In the genomic region with DNA sequence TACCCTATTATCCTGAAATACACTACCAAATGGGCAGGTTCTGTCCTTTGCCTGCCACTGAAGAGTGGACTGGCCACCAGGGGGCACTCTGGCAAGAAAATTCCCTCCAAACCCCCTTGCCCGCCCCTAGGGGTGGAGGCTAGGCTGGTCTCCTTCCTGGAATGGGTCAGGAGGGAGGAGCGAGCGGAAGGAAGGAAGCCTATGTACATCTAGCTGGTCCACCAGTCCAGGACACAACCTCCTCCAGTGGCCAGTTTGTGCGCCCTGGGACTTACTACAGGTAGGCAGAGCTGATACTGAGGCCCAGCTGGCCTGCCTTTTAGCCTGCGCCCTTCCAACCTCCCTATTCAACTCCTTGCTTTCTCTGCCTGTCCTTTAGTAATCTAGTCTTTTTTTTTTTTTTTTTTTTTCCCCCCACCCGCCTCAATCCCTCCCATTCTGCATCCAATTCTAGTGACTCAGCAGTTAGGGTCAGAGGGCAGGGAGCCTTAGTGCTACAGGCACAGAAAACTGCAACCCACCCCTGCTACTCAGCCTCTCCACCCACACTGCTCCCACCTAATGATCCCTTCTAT, we compare ENCODE assay signal across 8 mouse cellular contexts. TPM values are rescaled to one million over a fixed set of nuclear protein-coding genes. Genes with fewer than 3 reads are reported as not detected.
DNase-seq lines count a peak whose midpoint lies in the region; ATAC-seq and TF ChIP-seq lines count a peak whose summit lies in the region.

TSS of gene Hsd3b7 (plus strand) at position 170 of the 575 bp plus-strand sequence.

- peaks cover 30% of the 10 kb centered on the region for H3K36me3 ChIP-seq in ES-Bruce4 (ENCODE audit: control insufficient read depth, insufficient read depth, low read length, poor library complexity, severe bottlenecking)
- peaks cover 56% of the 10 kb centered on the region for H3K36me3 ChIP-seq in forebrain, embryonic 14.5 days (ENCODE audit: control insufficient read depth, insufficient read depth, low read length)
- H3K36me3 ChIP-seq in liver, embryonic 15.5 days (replicated peaks), result peaks cover 51% of the 10 kb centered on the region
- peaks cover 20% of the 10 kb centered on the region for H3K36me3 ChIP-seq in neural tube, embryonic 11.5 days (ENCODE audit: control insufficient read depth, insufficient read depth, low read length)
- H3K36me3 ChIP-seq in stomach, embryonic 16.5 days (ENCODE audit: control insufficient read depth, insufficient read depth, low read length), result peaks cover 24% of the 10 kb centered on the region

- ATAC-seq in forebrain, embryonic 14.5 days, result peak; percentile 80
- ATAC-seq in liver, embryonic 15.5 days (ENCODE audit: insufficient read depth), result peak; percentile 49
- peak; percentile 71 for ATAC-seq in neural tube, embryonic 11.5 days (ENCODE audit: insufficient read depth, low FRiP score, low TSS enrichment)
- ATAC-seq in stomach, embryonic 16.5 days (ENCODE audit: insufficient read depth, low FRiP score), result peak; percentile 92

- peak within 1 kb of the TSS; percentile 59 for H3K4me3 ChIP-seq in ES-Bruce4 (ENCODE audit: low read depth, low read length)
- H3K4me3 ChIP-seq in forebrain, embryonic 14.5 days (ENCODE audit: low read depth, low read length), result no peak within 1 kb of the TSS
- peak within 1 kb of the TSS; percentile 33 for H3K4me3 ChIP-seq in liver, embryonic 15.5 days (replicated peaks)
- H3K4me3 ChIP-seq in neural tube, embryonic 11.5 days (ENCODE audit: low read depth, low read length), result no peak within 1 kb of the TSS
- peak within 1 kb of the TSS; percentile 40 for H3K4me3 ChIP-seq in stomach, embryonic 16.5 days (replicated peaks; ENCODE audit: low read length)

- no peak for TF ChIP-seq EP300 in ES-Bruce4 (IDR thresholded peaks at IDR 0.05; ENCODE audit: insufficient read depth, low read depth, low read length)

- H3K27ac ChIP-seq in ES-Bruce4 (ENCODE audit: insufficient read depth, low read length), result 0 out of 2 replicates have a peak within 1 kb of the TSS, but pooled peaks have one; percentile 5
- H3K27ac ChIP-seq in forebrain, embryonic 14.5 days (ENCODE audit: low read depth, low read length), result no peak within 1 kb of the TSS
- H3K27ac ChIP-seq in liver, embryonic 15.5 days (replicated peaks), result peak within 1 kb of the TSS; percentile 67
- H3K27ac ChIP-seq in neural tube, embryonic 11.5 days (ENCODE audit: low read depth, low read length), result no peak within 1 kb of the TSS
- peak within 1 kb of the TSS; percentile 74 for H3K27ac ChIP-seq in stomach, embryonic 16.5 days (ENCODE audit: low read length)

- no peaks in the 10 kb centered on the region for H3K4me1 ChIP-seq in ES-Bruce4 (ENCODE audit: control insufficient read depth, insufficient read depth, low read length)
- no peaks in the 10 kb centered on the region for H3K4me1 ChIP-seq in forebrain, embryonic 14.5 days (ENCODE audit: control insufficient read depth, insufficient read depth, low read length)
- peaks cover 51% of the 10 kb centered on the region for H3K4me1 ChIP-seq in liver, embryonic 15.5 days (replicated peaks)
- H3K4me1 ChIP-seq in neural tube, embryonic 11.5 days (ENCODE audit: control insufficient read depth, insufficient read depth, low read length), result no peaks in the 10 kb centered on the region
- peaks cover 9% of the 10 kb centered on the region; the same call in 1 of the 2 replicates for H3K4me1 ChIP-seq in stomach, embryonic 16.5 days (ENCODE audit: control insufficient read depth, insufficient read depth, low read length)

- TF ChIP-seq POLR2A in ES-Bruce4 (IDR thresholded peaks at IDR 0.05; ENCODE audit: insufficient read depth, low read length), result peak; percentile 67

- TF ChIP-seq CTCF in ES-Bruce4 (IDR thresholded peaks at IDR 0.05; ENCODE audit: low read depth, low read length), result peak; percentile 85

- H3K9me3 ChIP-seq in ES-Bruce4 (replicated peaks; ENCODE audit: control insufficient read depth, insufficient read depth, low read length, poor library complexity, severe bottlenecking), result no peaks in the 10 kb centered on the region
- no peaks in the 10 kb centered on the region for H3K9me3 ChIP-seq in forebrain, embryonic 14.5 days (replicated peaks; ENCODE audit: control insufficient read depth, low read length)
- no peaks in the 10 kb centered on the region for H3K9me3 ChIP-seq in liver, embryonic 15.5 days (replicated peaks)
- no peaks in the 10 kb centered on the region for H3K9me3 ChIP-seq in neural tube, embryonic 11.5 days (ENCODE audit: control insufficient read depth, low read length)
- no peaks in the 10 kb centered on the region for H3K9me3 ChIP-seq in stomach, embryonic 16.5 days (replicated peaks; ENCODE audit: control insufficient read depth, low read length)

- 24% methylated on average over 6 of the region's 6 CpGs for WGBS in forebrain, embryonic 14.5 days
- WGBS in liver, embryonic 15.5 days (ENCODE audit: insufficient replicate concordance), result 16% methylated on average over 6 of the region's 6 CpGs
- 33% methylated on average over 6 of the region's 6 CpGs for WGBS in neural tube, embryonic 11.5 days
- 27% methylated on average over 4 of the region's 6 CpGs for WGBS in stomach, embryonic 16.5 days

- peak within 1 kb of the TSS; percentile 35; the same call in 1 of the 2 replicates for H3K9ac ChIP-seq in ES-Bruce4 (ENCODE audit: low read depth, poor library complexity, severe bottlenecking)
- no peak within 1 kb of the TSS; the same call in 1 of the 2 replicates for H3K9ac ChIP-seq in forebrain, embryonic 14.5 days (ENCODE audit: low read length)
- no peak within 1 kb of the TSS for H3K9ac ChIP-seq in liver, embryonic 15.5 days
- H3K9ac ChIP-seq in neural tube, embryonic 11.5 days (ENCODE audit: low read length), result no peak within 1 kb of the TSS
- H3K9ac ChIP-seq in stomach, embryonic 16.5 days (ENCODE audit: low read length), result peak within 1 kb of the TSS; percentile 61

- peak within 1 kb of the TSS; percentile 1; the same call in 1 of the 2 replicates for H3K4me2 ChIP-seq in forebrain, embryonic 14.5 days (ENCODE audit: low read length)
- peak within 1 kb of the TSS; percentile 56 for H3K4me2 ChIP-seq in liver, embryonic 15.5 days
- no peak within 1 kb of the TSS for H3K4me2 ChIP-seq in neural tube, embryonic 11.5 days (ENCODE audit: low read depth)
- H3K4me2 ChIP-seq in stomach, embryonic 16.5 days (ENCODE audit: low read depth, low read length), result peak within 1 kb of the TSS; percentile 54

- intact Hi-C loops in heart, postnatal 10 days (cut with DNase I), result loop anchor here (1.0 to 5.0 kb wide), 5 partner anchors 16 to 407 kb away; partner anchors contain the start of genes Cox6a2, Zfp646 and Zfp668

- DNase-seq in cerebellum, adult 11 months, result peak; percentile 85
- DNase-seq in forebrain, embryonic 14.5 days (ENCODE audit: low spot score), result peak; percentile 88
- DNase-seq in heart, postnatal 10 days, result peak; percentile 95 to 97
- peak; percentile 97 for DNase-seq in kidney, postnatal 4 days
- DNase-seq in neural tube, embryonic 11.5 days (ENCODE audit: low spot score), result peak; percentile 91

- no peaks in the 10 kb centered on the region for H3K27me3 ChIP-seq in ES-Bruce4 (ENCODE audit: control insufficient read depth, insufficient read depth, low read length, poor library complexity, severe bottlenecking)
- H3K27me3 ChIP-seq in forebrain, embryonic 14.5 days (replicated peaks; ENCODE audit: control insufficient read depth, insufficient read depth, low read length), result no peaks in the 10 kb centered on the region
- no peaks in the 10 kb centered on the region for H3K27me3 ChIP-seq in liver, embryonic 15.5 days
- no peaks in the 10 kb centered on the region for H3K27me3 ChIP-seq in neural tube, embryonic 11.5 days (ENCODE audit: control insufficient read depth, insufficient read depth, low read length)
- no peaks in the 10 kb centered on the region for H3K27me3 ChIP-seq in stomach, embryonic 16.5 days (ENCODE audit: control insufficient read depth, insufficient read depth, low read length)

RNA-seq across cellular contexts. Expression of gene Hsd3b7, which starts in this region (rescaled TPM):
- polyA plus RNA-seq in ES-Bruce4 (2011; ENCODE audit: insufficient read depth, insufficient read length, low read depth, missing spikeins), result 7.9 and 11.2 TPM in 2 replicates
- polyA plus RNA-seq in forebrain, embryonic 14.5 days (2014; fragmentation: Nextera tagmentation; extraction: Ambion mirVana), result 6.9 and 9.7 TPM in 2 replicates
- total RNA-seq in heart, postnatal 10 days (2021), result 10 to 100 TPM; 15.9 to 16.1 TPM
- 55.9 and 75.3 TPM in 2 replicates for polyA plus RNA-seq in liver, embryonic 15.5 days (2015; fragmentation: Nextera tagmentation; extraction: Ambion mirVana)
- 7.1 and 8.3 TPM in 2 replicates for polyA plus RNA-seq in neural tube, embryonic 11.5 days (2014; fragmentation: Nextera tagmentation; extraction: Ambion mirVana)
- polyA plus RNA-seq in stomach, embryonic 16.5 days (2015; fragmentation: Nextera tagmentation; extraction: Ambion mirVana), result 35.2 and 36.1 TPM in 2 replicates

Comparison
In these comparisons a context has a peak if more than half of its experiments do, and no peak if none do; other contexts are left out.
1. H3K27ac ChIP-seq: peak in ES-Bruce4 (single experiment), liver, embryonic 15.5 days (single experiment) and stomach, embryonic 16.5 days (single experiment); none in forebrain, embryonic 14.5 days (single experiment) and neural tube, embryonic 11.5 days (single experiment).
2. H3K4me3 ChIP-seq: peak in ES-Bruce4 (single experiment), liver, embryonic 15.5 days (single experiment) and stomach, embryonic 16.5 days (single experiment); none in forebrain, embryonic 14.5 days (single experiment) and neural tube, embryonic 11.5 days (single experiment).
3. H3K9ac ChIP-seq: peak in ES-Bruce4 (single experiment) and stomach, embryonic 16.5 days (single experiment); none in forebrain, embryonic 14.5 days (single experiment), liver, embryonic 15.5 days (single experiment) and neural tube, embryonic 11.5 days (single experiment).
4. Peak in every context shown above with its lines, with median percentiles within 50 percentile points of each other: DNase-seq and ATAC-seq.